Comparison of ENCODE assay signal across 9 mouse cellular contexts in genomic region chr9:30299844-30300243, GRCm38 (mm10).
DNase-seq lines count a peak whose midpoint lies in the region; ATAC-seq lines count a peak whose summit lies in the region.
"Had no signal": no experiment of that assay in that cellular context is flagged by ENCODE, and none has a peak within 500 bp of the region (broad histone marks: within the 10 kb centered on the region; RNA-seq: fewer than 3 reads in every experiment).

No protein-coding gene starts in this region.

- peak; percentile 14 for DNase-seq in adrenal gland, adult 2 months
- no peak for DNase-seq in adrenal gland, postnatal 4 days (ENCODE audit: low spot score in 2 of 2)
- DNase-seq in thymus, postnatal 0 days (ENCODE audit: low spot score): peak; percentile 3
- no peak for DNase-seq in thymus, postnatal 10 days (ENCODE audit: low spot score in 2 of 2)
- peak; percentile 72 for DNase-seq in embryonic facial prominence, embryonic 11.5 days (ENCODE audit: low spot score)
- DNase-seq in left cerebral cortex, adult 18-20 months (ENCODE audit: low spot score in 2 of 2): peak; percentile 76 to 81
- DNase-seq in neural tube, embryonic 11.5 days (ENCODE audit: low spot score): peak; percentile 71

- no peaks in the 10 kb centered on the region for H3K36me3 ChIP-seq in embryonic facial prominence, embryonic 11.5 days (replicated peaks; ENCODE audit: control insufficient read depth, insufficient read depth, low read depth, low read length)
- H3K36me3 ChIP-seq in neural tube, embryonic 11.5 days (ENCODE audit: control insufficient read depth, insufficient read depth, low read length): no peaks in the 10 kb centered on the region
- H3K36me3 ChIP-seq: limb, embryonic 13.5 days had no signal

- whole genome bisulfite sequencing in embryonic facial prominence, embryonic 11.5 days: 14% methylated on average over 4 of the region's 4 CpGs
- WGBS in neural tube, embryonic 11.5 days: 10% methylated on average over 4 of the region's 4 CpGs

- no peak overlapping the region for H3K4me3 ChIP-seq in embryonic facial prominence, embryonic 11.5 days (ENCODE audit: low read depth, low read length)
- H3K4me3 ChIP-seq in neural tube, embryonic 11.5 days (ENCODE audit: low read depth, low read length): no peak overlapping the region
- H3K4me3 ChIP-seq: limb, embryonic 13.5 days had no signal

- no peak for ATAC-seq in embryonic facial prominence, embryonic 11.5 days (replicated peaks; ENCODE audit: insufficient number of reproducible peaks, low FRiP score, low TSS enrichment, low read depth)
- ATAC-seq in neural tube, embryonic 11.5 days (ENCODE audit: insufficient read depth, low FRiP score, low TSS enrichment): no peak
- no peak for ATAC-seq in CD4-positive, CD25-positive, alpha-beta regulatory T cell, adult 4 months

- no peak overlapping the region for H3K27ac ChIP-seq in embryonic facial prominence, embryonic 11.5 days (replicated peaks; ENCODE audit: low read depth, low read length)
- no peak overlapping the region for H3K27ac ChIP-seq in neural tube, embryonic 11.5 days (ENCODE audit: low read depth, low read length)
- H3K27ac ChIP-seq: limb, embryonic 13.5 days had no signal

- H3K4me2 ChIP-seq in embryonic facial prominence, embryonic 11.5 days (ENCODE audit: low read depth, low read length): no peak overlapping the region
- no peak overlapping the region for H3K4me2 ChIP-seq in neural tube, embryonic 11.5 days (ENCODE audit: low read depth)
- H3K4me2 ChIP-seq: limb, embryonic 13.5 days had no signal

- no peak overlapping the region for H3K9ac ChIP-seq in embryonic facial prominence, embryonic 11.5 days (replicated peaks; ENCODE audit: low read length)
- H3K9ac ChIP-seq in neural tube, embryonic 11.5 days (ENCODE audit: low read length): no peak overlapping the region
- H3K9ac ChIP-seq: limb, embryonic 13.5 days had no signal

- H3K9me3 ChIP-seq in embryonic facial prominence, embryonic 11.5 days (replicated peaks; ENCODE audit: control insufficient read depth, low read length): no peaks in the 10 kb centered on the region
- no peaks in the 10 kb centered on the region for H3K9me3 ChIP-seq in neural tube, embryonic 11.5 days (ENCODE audit: control insufficient read depth, low read length)
- H3K9me3 ChIP-seq: limb, embryonic 13.5 days had no signal

- no peaks in the 10 kb centered on the region for H3K4me1 ChIP-seq in embryonic facial prominence, embryonic 11.5 days (ENCODE audit: control insufficient read depth, insufficient read depth, low read length)
- H3K4me1 ChIP-seq in neural tube, embryonic 11.5 days (ENCODE audit: control insufficient read depth, insufficient read depth, low read length): no peaks in the 10 kb centered on the region
- H3K4me1 ChIP-seq: limb, embryonic 13.5 days had no signal

- H3K27me3 ChIP-seq in embryonic facial prominence, embryonic 11.5 days (ENCODE audit: control insufficient read depth, insufficient read depth, low read length): no peaks in the 10 kb centered on the region
- no peaks in the 10 kb centered on the region for H3K27me3 ChIP-seq in neural tube, embryonic 11.5 days (ENCODE audit: control insufficient read depth, insufficient read depth, low read length)

Comparison
In these comparisons a context has a peak if more than half of its experiments do, and no peak if none do; other contexts are left out.
1. DNase-seq: peak in adrenal gland, adult 2 months (single experiment), thymus, postnatal 0 days (single experiment), embryonic facial prominence, embryonic 11.5 days (single experiment), left cerebral cortex, adult 18-20 months (2 of 2) and neural tube, embryonic 11.5 days (single experiment); none in adrenal gland, postnatal 4 days (0 of 2) and thymus, postnatal 10 days (0 of 2).